Mouse (Mus musculus): ENCODE measurements at regions not wholly inside any gene's neighbourhood (a gene's known extent, or its start where the extent isn't known, plus 50 kb on each side); places are given as distances from the start of the nearest gene placed in this dataset.

DNA sequence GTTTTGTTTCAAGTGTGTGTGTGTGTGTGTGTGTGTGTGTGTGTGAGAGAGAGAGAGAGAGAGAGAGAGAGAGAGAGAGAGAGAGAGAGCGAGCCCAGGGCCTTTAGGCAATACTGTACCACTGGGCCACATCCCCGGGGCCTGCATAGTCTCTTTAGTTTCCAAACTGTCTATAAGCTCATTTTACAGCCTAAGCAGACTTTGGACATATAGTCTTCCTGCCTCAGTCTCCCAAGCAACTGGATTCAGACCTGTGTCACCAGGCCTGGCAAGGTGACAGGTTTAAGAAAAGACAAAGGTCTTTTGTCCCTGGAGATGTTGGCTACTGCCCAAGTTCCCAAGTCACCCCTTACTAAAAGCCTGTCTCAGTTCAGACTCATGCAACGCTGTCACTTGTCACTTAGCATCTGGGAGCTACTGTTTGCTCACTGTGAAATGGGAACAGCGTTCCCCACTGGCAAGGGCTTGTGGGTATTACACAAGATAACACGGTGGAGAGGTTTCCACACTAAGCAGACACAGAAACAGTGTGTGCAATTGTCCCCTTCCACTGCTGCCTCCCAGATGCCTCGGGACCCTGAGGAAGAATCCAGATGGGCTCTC, 113.6 kb upstream of the Irf2bp2 start:
- DNase-seq = no peak

GRCm38 (mm10) chr8:126706247-126706646, 112.5 kb upstream of the Irf2bp2 start:
- no peak for DNase-seq

GRCm38 (mm10) chr8:126705391-126705790, 111.6 kb upstream of the Irf2bp2 start:
- no peak for DNase-seq

- no peak for DNase-seq
Observed at GRCm38 (mm10) chr8:126704706-126705105, 110.9 kb upstream of the Irf2bp2 start.

GRCm38 (mm10) chr8:126703546-126703945, 109.8 kb upstream of the Irf2bp2 start:
- no peak for DNase-seq

- DNase-seq = no peak
Observed at GRCm38 (mm10) chr8:126702294-126702693, 108.5 kb upstream of the Irf2bp2 start.

- DNase-seq = no peak
Observed at GRCm38 (mm10) chr8:126699389-126699775, 105.6 kb upstream of the Irf2bp2 start.

GRCm38 (mm10) chr8:126698601-126699388, 105.0 kb upstream of the Irf2bp2 start:
- DNase-seq = no peak

- DNase-seq = no peak
Observed at GRCm38 (mm10) chr8:126696346-126697010, 102.7 kb upstream of the Irf2bp2 start.

GRCm38 (mm10) chr8:126694370-126694769, 100.6 kb upstream of the Irf2bp2 start:
- no peak for DNase-seq

- no peak for DNase-seq
Observed at GRCm38 (mm10) chr8:126693642-126694041, 99.9 kb upstream of the Irf2bp2 start.

GRCm38 (mm10) chr8:126692711-126693110, 98.9 kb upstream of the Irf2bp2 start:
- no peak for DNase-seq

DNA sequence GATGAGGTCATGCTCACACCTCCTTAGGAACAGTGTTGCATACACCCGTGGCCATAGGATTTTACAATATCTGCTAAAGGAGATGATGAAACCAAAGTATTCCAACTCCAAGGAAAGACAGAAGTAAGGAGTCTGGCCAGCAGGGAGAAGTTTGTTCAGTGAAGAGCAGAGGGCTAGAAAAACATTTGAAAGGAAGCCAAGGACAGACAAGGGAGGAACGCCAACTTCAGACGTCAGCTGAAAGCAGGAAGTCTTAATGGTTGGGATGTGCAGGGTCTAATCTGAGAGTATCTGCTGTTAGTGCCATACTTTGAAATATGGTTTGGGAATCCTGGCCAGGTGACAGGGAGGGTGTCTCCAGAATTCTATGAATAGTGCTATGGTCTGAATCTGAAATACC, 98.5 kb upstream of the Irf2bp2 start:
- peak; percentile 54 to 64 for DNase-seq

DNA sequence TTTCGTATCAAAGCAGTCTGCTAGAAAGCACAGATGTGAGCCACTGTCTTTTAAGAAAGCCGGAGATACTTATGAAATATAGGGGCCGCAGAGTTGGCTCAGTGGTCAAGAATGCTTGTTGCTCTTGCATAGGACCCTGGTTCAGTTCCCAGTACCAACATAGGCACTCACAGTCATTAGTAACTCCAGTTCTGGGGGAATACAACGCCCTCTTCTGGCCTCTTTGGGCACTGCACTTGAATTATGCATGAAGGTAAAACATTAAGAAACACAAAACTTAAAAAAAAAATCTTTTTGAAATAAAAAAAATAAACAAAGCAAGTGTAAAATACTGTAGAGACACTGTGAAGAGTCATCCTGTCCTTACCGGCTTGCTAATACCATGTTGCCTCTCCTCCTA, 94.7 kb upstream of the Irf2bp2 start:
- no peak for DNase-seq

GRCm38 (mm10) chr8:126688014-126688413, 94.2 kb upstream of the Irf2bp2 start:
- no peak for DNase-seq

- DNase-seq = no peak
Observed at GRCm38 (mm10) chr8:126686827-126687226, 93.0 kb upstream of the Irf2bp2 start.

- no peak for DNase-seq
Observed at GRCm38 (mm10) chr8:126685365-126685764, 91.6 kb upstream of the Irf2bp2 start.

GRCm38 (mm10) chr8:126683950-126684349, 90.2 kb upstream of the Irf2bp2 start:
- DNase-seq = no peak

- DNase-seq = no peak
Observed at GRCm38 (mm10) chr8:126683555-126683947, 89.8 kb upstream of the Irf2bp2 start.

GRCm38 (mm10) chr8:126682817-126683554, 89.2 kb upstream of the Irf2bp2 start:
- DNase-seq = no peak

- no peak for DNase-seq
Observed at GRCm38 (mm10) chr8:126681948-126682651, 88.3 kb upstream of the Irf2bp2 start.

DNA sequence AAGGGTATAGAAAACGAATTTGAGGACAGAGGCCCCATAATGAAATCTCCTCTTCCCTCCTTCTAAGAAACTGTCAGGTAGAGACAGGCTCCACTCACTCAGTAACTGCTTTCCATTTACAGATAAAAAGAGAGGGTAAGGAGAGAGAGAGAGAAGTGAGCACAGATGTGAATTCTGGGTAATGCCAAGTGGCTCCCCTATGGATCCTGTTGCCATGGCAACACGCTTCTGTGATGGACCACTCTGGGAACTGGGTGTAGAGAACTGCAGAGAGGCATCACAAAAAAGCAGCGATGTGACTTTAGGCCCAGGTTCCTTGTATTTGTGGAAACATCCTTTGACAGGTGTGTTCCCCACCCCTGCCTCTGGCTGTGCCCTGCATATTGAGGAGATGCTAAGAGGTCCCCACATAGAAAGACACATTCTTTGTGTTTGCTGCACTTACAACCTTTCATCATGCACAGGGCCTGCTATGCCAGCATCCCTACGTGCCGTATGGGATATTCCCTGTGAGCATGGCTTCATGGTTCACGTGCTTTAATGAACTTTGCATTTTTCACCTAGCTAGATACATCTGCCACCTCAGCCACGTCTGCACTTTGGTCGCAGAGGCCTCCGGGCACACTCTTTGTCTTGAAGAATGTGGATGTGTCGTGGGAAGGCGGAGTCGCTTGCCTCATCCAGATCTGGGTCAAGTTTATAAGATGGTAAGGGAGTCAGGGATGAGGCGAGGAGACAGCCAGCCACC, 84.4 kb upstream of the Irf2bp2 start:
- no peak for DNase-seq

Measured in kidney, adult 8-10 months (tissue).